Mouse (Mus musculus) monocyte, adult 2 months (primary cell): ENCODE data around the gene Tmem52b.
A peak's percentile ranks its signal among the peaks of the same experiment; 100 is the strongest.
"Not testable (repeated sequence)": the region's sequence is repeated elsewhere in the genome, so short reads cannot be mapped to it uniquely, and the experiment has no call there.

Source experiments
- DNase-seq, 2 experiments: peaks; one replicate each; pipeline ENCODE4 v3.0.0; 2022; ENCODE audit warnings: low spot score in 2 of 2, low read depth in 1 of 2

Tmem52b gene

DNA sequence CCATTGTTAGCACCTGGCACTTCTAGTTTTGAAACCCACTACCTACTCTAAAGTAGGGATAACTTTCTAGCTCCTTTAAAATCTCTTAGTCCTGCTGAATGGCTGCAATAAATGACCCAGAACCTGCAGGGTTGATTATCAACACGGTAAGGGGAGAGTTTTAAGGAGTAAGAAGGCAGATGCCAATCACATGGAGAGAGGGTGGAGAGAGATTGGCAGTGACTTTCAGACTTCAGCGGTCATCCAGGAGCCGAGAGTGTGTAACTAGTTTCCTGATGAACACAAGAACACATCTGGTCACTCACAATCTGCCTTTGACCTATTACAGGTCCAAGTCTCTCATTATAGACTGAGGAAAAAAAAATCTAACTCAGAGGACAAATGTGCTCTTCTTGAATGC, at the start of gene Tmem52b:
Gene Tmem52b, plus strand, starts transcription at position 189 of the 400 bp plus-strand sequence.
- no peak for DNase-seq

DNA sequence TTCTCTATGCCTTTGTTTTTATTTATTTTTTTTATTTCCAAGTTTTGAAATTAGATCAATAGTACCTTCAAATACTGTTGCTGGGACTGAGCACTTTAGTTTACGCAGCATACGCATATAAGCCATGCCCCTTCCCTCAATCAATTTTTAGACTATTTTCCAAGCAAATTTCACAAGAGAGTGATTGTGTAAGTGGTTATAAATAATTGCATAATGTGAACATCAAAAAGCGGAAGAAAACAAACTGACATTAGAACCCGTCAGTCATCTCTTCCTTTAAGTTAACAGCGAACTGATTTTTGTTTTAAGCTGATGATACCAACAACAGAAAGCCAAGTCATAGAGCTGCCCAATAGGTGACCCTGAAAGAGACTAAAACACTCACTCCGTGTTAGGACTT, 41.0 kb upstream of the Tmem52b start:
- no peak for DNase-seq

DNA sequence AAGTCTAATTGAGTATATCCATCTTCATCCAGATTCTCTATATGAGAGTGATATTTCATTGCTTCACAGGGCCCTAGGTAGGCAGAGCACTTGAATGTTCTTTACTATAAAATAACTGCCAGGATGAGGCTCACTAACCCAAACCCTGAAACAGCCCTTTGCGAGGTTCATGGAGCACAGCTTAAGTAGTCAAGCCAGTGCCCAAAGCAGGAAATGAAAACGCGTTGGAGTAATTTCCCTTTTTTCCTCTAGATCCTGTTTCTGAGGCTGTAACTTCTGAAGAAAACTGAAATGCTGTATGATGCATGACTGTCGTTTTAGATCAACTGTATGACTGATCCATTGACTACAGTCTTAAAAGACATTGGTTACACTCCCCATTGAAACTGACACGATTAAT, 39.7 kb upstream of the Tmem52b start:
- DNase-seq = peak; percentile 38 to 56

DNA sequence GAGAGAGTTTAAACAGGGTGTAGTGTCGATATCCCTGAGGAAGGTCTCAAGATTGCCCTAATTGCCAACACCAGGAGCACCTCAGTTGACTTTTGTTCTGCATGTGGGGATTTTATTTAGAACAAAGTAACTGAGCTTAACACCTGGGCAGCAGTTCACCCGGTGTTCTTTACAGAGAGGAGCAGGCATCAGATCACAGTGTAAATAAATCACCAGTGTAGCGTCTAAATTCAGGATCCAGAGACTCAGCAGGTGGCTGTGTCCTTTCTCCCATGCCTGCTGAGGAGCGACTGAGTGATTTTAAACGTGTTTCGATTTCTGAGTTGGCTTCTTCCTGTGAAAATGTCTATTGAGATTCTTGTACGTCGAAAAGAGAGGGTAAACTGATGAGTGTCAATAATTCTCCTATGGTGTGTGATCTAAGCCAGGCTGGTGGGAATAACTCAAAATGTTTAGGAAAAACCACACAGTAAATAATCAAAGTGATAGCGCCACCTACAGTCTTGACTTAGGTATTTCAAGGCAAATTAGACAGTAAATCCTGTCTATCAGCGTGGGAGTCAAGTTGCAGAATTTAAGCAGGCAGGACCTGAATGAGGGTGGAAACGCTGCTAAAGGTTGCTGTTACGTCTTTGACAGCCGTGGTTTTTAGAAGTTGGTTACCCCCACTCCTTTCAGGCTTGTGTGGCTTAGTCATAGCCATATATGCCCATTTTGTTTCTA, 35.8 kb upstream of the Tmem52b start:
- DNase-seq = no peak

DNA sequence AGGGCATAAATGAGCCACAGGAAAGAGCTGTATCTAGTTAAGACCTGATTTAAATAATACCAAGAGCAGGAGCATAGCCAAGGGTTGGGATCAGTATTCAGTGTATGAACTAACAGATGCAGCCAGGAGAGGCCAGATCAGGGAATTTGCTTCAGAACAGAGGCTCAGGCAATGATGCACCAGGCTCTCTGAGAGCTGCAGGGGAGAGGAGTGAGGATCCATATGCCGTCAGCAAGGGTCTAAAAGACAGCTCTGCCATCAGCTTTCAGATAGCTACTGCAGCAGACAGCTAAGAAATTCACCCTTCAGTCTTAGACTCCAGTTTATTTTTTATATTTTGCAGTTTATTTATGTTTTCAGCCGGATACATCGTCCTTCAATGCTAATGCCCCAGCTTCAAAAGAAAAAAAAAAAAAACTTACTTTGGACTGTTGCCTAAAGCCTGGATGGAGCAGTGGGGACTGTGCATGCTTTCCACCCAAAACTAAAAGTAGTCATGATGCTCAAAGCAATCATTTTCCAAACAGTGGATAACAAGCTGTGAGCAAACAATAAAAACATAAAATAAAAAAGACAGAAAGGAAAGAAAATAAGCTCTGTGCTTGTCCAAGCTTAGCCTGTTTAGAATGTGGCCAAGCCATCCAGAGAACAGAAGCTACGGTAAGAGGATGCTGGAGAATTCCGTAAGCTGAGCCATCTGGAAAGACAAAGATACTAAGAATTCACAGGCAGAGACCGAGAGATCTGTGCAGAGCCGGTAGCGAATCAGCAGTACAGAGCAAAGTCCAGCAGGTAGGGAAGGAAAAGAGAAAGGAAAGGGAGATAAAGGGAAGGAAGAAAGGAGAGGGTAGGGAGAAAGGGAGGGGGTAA, 32.0 kb upstream of the Tmem52b start:
- DNase-seq = no peak

DNA sequence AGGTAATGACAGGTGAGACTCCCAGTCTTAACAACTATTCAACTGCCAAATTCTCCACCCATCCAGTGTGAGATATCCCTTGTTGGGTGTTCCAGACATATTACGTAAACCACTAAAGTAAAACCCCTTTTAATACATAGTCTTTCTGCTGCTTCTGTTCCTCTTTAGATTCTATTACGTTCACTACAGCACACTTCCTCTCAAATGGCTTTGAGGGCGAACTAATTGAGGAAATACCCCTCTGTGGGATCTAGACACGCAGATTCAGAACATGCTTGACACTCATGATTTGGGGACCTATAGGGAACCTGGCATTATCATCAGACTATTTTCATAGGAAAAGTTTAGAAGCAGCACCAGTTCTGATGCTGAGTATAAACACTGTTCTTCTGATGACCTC, 17.4 kb upstream of the Tmem52b start:
- DNase-seq = no peak

DNA sequence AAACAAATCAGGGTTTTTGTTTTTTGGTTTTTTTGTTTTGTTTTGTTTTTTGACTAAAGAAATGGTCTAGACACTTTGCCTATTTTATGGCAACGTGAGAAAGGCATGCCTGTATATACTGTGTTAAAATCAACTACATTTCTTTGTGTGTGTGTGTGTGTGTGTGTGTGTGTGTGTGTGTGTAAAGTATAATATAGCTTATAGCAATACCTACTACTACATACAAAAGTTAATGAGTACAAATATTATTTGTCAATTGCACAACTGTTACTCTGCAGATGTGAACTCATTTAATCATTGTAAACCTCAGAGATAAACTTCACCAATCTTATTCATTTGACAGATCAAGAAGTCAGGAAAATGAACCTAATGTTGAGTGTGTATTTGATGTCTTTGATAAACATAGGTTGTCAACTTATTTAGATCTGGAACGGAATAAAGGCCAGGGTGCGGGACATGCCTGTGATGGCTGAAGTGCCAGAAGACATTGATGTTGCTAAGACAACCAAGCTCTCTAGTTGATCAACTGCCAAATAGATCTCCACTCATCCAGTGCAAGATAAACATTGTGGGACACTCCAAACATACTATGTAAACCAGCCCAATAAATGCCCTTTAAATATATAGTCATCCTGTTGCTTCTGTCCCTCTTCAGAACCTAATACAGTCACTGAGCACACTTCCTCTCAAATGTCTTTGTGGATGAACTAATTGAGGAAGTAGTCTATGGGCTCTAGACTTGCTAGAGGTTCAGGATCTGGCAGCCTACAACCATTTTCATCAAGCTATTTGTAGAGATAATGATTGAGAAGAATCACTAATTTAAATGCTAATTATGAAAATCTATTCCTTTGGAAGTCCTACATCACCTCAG, 14.8 kb upstream of the Tmem52b start:
- DNase-seq = no peak

DNA sequence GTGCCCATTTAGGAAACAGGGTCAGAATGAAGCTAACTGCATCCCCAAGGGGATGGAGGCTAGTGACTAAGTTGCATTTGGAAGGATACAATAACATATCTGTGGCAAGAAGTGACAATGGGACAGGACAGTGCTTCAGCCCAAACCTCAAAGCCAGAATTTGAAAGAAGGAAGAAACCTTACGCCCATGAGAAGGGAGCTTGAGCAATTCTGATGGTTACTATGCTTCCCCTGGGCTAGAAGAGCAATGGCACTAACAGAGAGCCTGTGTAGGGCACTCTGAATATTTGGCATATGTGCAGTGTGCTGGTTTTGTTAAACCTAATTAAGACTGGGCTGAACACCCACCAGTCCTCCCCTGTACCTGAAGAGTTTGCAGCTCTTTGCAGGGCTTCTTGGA, 12.8 kb upstream of the Tmem52b start:
- not testable (repeated sequence) for DNase-seq

DNA sequence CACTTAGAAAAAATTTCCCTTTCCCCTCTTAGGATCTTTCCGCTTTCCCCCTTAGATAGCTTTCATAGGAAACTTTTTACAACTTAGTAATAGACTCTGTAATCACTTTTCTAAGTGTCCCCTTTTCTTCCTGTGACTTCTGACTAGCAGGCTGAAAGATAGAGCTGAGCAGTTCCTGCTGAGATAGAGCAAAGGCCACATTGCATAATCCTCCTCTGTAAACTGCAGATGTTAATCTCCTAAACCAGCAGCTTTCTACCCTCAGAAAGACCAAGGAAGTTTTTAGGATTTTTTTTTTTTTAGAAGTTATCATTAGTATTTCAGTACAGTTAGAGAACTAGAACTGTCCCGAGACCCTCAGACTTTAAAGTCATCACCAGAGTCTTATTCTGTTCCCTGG, 8.9 kb upstream of the Tmem52b start:
- DNase-seq = no peak

DNA sequence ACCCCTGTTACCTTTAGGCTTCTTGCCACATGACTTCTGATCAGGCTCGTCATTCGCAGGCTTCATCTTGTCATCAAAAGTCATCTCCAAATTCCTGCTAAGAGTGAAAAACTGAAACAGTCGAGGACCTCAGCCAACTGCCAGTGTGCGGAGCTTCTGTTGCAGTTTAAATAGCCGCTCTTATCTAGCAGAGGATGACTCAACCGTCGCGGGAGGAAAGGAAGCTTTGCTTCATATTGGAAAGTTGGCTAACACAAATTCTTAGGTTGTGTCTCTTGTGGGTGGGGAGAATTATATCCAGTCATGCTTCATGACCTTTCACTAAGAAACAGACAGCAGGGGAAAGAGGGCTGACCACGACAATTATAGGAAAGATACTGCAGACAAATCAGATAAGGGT, 5.3 kb upstream of the Tmem52b start, which contains the start of gene Olr1:
Gene Olr1, minus strand, starts transcription at position 142 of the 400 bp plus-strand sequence.
- no peak for DNase-seq

DNA sequence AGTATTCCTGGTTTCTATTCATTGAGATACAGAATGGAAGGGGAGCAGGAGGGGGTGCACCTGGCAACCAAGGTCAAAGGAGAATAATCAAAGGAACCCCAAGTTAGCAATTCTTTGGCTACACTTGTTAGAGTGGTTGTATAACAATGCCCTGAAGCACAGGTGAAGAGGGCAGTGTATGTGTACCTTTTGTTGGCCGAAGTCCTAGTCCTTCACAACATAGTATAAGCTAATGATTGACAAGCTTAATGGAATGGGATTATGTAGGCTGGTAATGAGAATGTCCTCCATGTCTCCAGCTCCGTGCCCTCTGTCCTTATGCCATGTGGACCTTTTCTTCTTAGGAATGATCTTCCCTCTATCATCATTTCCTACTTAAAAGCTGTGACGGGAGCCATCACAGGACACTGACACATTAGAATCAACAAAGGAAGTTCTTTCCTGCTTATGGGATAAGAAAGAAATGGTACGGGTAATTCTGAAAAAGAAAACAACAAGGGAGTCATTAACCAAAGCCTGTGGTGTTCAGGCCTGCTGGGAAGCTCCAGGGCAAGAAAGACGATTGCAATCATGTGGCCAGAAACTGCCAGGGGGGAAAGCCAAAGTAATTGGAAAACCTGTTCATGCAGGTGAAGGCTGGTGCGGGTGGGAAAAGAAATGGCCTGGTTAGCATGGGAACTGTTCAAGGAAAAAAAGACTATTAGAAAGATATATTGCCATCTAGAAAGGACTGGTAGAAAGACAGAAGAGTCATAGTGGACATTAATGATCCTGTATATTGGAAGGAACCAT, 2.0 kb upstream of the Tmem52b start:
- DNase-seq = no peak

DNA sequence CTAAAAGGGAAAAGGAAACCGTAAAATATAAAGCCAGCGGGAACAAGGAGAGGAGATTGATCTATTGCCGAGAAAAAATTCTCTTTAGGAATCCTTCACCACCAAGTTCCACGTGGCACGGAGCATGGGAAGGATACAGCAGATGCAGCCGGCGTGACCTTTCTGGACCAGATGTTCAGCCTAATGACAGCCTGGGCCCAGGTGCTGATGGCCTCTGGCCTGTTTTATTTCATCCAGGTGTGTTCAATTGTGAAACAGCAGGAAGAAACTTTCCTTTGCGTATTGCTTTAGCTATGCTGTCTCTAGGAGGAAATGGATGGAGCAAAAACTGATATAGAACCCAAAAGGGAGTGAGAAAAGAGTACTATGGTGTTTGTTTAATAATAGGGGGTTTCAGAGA, 513 bp downstream of the Tmem52b start:
- DNase-seq = no peak

DNA sequence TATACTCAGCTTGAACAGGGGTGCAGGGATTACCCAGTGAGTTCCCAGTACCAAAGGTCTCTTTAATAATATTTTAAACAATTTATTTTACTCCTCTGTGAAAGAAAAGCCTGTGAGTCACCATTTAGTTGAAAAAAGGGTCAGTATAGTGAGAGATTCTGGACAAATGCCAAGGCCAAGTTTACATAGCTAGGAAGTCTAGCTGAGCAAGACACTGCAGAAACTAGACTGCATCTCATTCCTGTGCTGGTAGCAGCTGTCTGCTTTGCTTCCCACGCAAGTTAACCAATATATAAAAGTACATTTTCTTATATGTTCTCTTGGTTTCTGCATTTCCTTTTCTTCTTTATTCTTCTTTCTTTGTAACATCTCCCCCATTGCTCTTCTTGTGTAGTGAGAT, 1.1 kb downstream of the Tmem52b start:
- no peak for DNase-seq

DNA sequence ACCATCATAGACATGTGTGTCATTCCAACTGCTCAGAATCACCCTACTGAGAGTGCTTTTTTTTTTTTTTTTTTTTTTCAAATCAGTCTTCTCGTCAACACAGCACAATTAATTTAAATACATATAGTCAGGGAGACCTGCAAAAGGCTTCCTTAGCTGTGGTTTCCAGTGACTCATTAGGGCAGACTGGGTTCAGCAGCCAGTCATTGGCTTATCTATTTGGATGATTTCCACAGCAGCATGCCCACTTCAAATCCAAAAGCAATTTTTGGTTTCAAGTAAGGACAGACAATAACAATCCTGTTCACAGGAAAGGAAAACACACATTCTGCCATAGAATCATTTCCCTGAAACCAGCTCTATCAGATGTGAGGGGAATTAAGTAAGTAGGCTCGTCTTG, 2.0 kb downstream of the Tmem52b start:
- DNase-seq = no peak

DNA sequence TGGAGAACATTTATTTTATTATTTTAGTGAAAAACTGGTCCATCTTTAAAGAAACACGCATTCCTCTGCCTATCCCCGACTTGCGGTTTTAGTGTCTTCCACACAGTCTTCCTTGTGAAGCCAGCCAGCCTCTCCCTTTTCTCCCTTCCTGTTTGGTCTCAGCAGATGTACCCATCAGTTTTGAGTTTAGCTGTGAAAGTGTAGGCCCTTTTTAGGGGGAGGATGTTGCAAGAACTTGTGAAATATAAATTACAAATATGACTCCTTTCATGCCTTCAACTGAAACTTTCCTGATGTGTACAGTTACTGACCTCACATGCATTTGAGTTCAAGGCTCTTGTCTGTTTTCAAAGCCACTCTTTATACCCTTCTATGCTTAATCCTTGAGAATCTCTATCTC, 2.7 kb downstream of the Tmem52b start:
- DNase-seq = no peak

DNA sequence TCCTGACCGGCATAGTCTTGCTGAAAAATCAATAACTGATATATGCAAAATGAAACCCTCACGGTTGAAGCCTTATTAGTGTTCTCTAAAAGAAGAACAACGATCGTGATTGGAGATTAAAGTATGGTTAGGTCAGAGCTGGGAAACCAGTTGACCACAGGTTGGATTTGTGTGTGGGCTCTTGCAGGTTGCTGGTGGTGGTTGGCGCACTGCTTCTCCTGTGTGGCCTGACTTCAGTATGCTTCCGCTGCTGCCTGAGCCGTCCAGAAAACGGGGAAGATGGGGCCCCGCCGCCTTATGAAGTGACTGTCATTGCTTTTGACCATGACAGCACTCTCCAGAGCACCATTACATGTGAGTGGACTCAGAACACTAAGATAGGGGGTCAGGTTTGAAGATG, 4.0 kb downstream of the Tmem52b start:
- no peak for DNase-seq

DNA sequence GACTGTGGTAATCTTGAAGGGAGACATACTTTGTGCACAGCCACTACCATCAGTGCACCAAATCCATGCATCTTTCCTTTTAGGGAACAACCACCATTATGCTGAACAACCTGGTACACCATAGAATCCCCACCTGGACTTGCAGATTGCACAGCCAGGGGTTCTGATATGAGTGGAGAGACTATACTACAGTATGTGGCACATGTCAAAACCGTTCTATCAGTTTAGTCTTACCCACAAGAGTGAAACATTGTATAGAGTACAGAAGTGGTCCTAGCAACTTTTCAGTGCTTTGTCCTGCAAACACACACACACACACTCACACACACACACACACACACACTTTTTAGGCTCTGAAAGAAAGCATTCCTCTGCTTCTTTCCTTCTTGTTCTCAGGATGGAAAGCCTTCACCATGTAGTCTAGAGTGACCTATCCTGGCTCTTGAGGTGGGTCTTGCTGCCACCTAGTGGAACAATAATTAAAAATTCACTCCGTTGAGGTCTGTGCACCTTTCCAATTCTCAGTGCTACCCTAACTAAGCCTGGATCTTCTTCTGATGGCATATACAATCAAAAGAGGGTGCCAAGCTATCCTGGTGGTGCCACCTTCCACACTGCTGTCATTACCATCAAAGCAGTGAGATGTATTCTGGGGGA, 5.5 kb downstream of the Tmem52b start:
- no peak for DNase-seq

DNA sequence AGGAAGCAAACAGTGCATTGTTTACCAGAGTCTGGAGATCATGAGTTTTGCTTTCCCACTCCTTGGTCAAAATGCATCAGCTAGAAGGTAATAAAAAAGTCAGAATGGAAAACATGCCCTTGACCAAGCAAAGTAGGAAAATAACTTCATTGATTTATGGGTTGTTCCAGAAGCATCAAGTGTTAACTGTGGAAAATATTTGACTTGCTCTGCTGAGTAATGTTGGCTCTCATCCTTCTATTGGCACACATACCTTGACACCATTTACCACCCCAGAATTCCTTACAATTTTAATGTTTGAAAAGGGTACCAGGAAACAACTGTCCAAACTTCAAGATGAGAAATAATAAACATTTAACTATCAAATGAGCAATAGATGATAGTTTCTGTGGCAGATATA, 13.7 kb downstream of the Tmem52b start:
- no peak for DNase-seq

DNA sequence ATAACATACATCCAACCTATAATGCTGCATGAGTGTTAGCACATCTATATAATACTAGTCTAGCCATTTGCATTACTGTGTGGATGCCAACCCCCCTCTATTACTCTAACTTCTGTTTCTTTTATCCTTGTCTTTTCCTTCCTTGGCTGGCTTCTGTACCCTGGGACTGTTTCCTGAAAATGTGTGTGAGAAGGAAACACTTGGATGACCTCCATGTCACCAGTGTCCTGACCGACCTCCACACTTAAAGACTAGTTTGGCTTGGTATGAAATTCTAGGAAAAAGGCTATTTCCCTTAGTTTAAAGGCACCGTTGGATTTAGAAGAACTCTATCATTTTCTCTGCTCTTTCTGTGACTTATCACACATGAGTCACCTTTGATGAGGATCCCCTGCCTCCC, 15.1 kb downstream of the Tmem52b start:
- DNase-seq = no peak

DNA sequence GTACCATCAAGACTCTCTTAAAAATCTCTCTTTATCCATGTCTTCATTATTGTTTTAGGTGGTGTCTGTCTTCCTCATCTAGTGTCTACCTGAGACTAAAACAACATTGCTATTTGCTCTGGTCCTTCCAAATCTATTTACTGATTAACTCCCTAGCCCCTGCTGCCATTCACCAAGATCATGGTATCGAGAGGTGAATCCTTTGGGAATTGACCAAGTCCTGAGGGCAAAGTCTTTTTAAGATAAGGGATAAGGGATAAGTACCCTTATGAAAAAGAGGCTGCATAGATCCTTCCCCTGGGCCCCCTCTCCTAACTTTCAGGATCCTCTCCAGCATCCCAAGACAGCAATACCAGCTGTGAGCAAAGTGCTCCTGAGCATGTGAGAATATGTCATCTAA, 17.2 kb downstream of the Tmem52b start:
- no peak for DNase-seq
